Mouse (Mus musculus) gastrocnemius, adult 18-20 months (tissue): ENCODE data around the gene Itpk1. TPM values are rescaled to one million over a fixed set of nuclear protein-coding genes. Genes with fewer than 3 reads are reported as not detected.

ENCODE experiments used
- DNase-seq: peaks from one replicate; pipeline ENCODE4 v3.0.0; 2021; ENCODE audit warnings: low spot score
- microRNA-seq: library from miRNA; unstranded; fragments of <30 nt; microRNA quantifications from one replicate; pipeline ENCODE4 v1.2.0, GENCODE M21; 2021
- total RNA-seq, 2 experiments: library from RNA; stranded (reverse); gene quantifications; 2 replicates each; pipeline ENCODE4 v1.2.3; 2021

The Itpk1 gene
- total RNA-seq, 2 experiments from 2014 or later = 6.5 to 7.4 TPM

DNA sequence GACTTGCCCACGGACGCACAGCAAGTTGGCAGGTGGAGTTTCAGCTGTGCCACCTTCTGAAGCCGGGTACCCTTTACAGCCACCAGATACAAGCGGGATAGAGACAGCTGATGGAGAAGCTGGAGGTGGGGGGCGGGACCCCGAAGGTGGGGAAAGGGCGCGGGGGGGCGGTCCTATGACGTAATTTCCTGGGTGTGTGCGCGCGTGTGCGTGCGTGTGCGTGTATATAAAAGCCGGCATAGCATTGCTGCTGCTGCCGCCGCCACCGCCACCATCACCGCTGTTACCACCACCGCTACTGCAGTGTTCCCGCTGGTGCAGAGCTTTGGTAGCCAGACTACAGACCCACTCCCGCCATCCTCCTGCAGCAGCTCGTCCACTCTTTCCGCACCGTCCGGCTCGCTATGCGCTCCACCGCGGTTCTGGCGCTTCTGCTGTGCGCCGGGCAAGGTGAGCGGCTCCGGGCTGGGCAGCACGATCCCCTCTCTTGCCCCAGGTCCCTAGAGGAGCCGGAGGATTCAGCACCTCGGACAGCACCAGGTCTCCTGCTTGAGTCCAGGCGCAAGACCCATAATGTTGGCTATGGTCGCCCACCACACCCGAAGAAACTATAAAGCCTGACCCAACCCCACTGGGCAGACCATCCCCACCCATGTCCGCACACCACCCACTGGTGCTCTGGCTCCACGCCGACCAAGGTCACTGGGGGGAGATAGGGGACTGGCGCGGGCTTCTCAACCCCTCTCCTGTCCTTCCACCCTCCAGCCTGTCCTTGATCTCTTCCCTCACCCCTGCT lies 149.8 kb downstream of the Itpk1 start, which contains the start of gene Chga:
Gene Chga, plus strand, starts transcription at position 249 of the 796 bp plus-strand sequence.
- DNase-seq = peak; percentile 15

DNA sequence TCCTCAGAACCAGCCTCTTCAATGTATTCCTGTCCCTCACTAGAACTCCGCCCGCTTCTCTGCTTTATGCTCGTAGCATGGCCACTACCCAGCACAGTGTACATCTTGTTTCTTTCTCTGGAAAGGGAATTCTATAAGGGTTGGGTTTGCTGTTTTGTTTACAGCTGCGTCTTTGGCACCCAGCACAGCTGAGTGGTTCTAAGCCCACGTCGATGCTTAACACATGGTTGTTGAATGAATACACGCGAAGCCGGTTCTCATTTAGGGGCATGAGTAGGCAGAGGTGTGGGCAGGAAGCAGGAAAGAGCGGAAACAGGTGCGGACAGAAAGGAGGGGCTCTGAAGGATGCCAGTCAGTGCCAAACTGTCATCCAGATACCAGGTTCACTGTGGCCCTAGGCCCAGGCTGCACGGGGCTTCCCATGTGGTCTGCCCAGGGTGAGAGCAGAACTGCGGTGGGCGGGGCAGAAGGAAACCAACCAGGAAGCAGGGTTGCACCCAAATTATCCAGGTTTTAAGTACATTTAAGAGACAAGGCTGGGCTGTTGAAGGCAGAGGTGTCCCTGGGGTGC lies 150.9 kb downstream of the Itpk1 start:
- DNase-seq = no peak

GRCm38 (mm10) chr12:102552001-102552400 lies 152.7 kb downstream of the Itpk1 start:
- no peak for DNase-seq

DNA sequence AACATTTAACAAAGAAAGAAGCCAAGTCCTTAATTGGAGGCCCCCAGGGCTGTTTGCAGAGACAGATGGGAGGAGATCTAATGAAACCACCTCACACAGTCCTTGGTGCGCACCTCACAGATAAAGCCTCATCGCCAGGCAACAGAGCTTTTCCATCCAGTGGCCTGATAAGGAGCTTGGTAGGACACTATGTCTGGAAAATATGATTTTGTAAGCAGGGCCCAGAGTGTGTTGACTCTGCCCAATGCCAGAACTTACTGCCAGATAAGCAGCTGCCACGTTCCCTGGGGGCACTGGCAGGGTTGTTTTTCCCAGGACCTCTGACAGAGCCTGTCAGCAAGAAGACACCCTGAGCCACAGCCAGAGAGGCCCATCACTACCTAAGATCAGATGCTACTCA lies 153.5 kb downstream of the Itpk1 start:
- no peak for DNase-seq

GRCm38 (mm10) chr12:102550529-102550928 lies 154.2 kb downstream of the Itpk1 start:
- peak; percentile 45 for DNase-seq

GRCm38 (mm10) chr12:102545122-102545521 lies 159.6 kb downstream of the Itpk1 start:
- no peak for DNase-seq

- no peak for DNase-seq
Observed at GRCm38 (mm10) chr12:102541168-102541567, 163.6 kb downstream of the Itpk1 start.

DNA sequence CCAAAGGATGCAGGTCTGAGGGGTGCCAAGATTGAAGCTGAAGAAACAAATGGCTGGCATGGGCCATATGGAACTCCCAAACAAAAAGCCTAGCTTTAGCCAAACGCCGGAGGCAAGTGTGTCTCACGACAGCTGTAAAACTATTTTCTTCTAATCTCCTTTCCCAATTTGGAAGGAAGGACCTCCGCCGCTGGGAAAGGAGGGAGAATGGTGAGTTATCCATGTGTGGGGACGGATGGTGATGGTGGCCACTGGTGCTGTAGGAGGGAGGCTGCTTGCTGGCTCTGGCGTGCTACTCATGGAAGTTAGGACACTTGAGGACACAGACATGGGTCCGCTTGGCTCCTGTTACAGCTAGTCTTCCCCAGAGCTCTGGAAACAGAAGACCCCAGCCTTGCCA lies 164.5 kb downstream of the Itpk1 start:
- no peak for DNase-seq

DNA sequence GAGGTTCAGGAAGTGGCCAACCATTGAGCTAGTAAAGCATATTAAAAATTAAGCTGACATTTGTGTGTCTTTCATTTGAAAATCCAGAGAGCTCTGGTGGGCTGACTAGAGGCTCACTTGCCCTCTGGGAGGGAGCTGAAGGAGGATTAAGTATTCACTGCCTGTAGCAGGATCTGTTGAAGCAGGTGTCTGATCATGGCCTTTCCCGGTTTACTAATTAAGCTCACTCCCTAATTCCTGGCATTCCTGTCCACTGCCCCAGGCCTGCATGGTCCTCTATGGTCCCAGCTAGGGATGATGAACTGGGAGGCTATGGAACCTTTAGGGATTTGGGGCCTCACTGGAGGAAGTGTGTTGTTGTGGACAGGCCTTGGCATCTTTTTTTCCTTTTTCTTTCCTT lies 168.9 kb downstream of the Itpk1 start:
- no peak for DNase-seq

DNA sequence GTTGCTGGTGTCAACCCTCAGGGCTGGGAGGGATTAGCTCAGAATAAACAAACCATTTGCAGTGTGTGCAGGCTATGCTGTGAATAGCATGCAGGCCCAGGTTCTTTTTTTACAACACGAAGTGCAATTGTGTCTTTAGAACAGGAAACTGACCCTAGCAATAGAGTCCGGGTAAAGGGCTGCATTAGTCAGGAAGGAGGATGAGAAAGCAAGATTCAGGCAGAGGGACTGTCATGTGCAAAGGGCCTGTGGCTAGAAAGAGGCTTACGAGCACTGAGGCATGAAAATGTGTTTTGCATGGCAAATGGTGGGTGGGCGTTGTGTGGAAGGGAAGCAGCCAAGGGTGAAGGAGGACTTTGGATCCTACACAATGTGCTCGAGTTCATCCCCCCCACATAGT lies 176.7 kb downstream of the Itpk1 start:
- DNase-seq = no peak

GRCm38 (mm10) chr12:102524760-102525159 lies 180.0 kb downstream of the Itpk1 start:
- peak; percentile 18 for DNase-seq

DNA sequence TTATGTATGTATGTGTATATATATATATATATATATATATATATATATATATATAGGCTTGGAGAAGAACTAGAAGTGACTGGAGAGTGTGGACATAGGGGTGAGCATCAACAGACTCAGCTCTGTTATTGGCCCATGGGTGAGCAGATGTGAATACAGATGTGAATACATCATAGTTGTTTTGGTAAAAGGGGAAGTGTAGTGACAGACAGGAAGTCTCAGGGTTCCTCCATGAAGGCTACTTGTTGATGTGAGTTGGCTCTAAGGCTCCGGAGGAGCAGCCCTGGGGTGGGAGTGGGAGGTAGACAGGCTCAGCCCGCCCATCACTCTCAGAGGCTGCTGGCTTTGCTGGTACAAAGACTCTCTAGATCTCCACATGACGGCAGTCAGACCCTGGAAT lies 180.5 kb downstream of the Itpk1 start:
- DNase-seq = no peak

- peak; percentile 10 for DNase-seq
Observed at GRCm38 (mm10) chr12:102521777-102522319, 182.9 kb downstream of the Itpk1 start.

GRCm38 (mm10) chr12:102519929-102520720 lies 184.6 kb downstream of the Itpk1 start:
- DNase-seq = no peak

Small RNA genes within 50 kb of the gene (microRNA-seq; reads per million reads assigned to microRNA genes)
- gene Mir1936 = not detected

Other genes starting within 250 kb of the Itpk1 start
- 10 to 100 TPM; 29.5 to 31.3 TPM for gene Golga5, start 235.8 kb downstream of the Itpk1 start, total RNA-seq
- gene Chga, start 150.0 kb downstream of the Itpk1 start, total RNA-seq = not detected
- gene Moap1, start 38.7 kb upstream of the Itpk1 start, total RNA-seq = 1 to 10 TPM; 4.2 to 4.5 TPM
- gene Tmem251, start 38.8 kb upstream of the Itpk1 start, total RNA-seq = 1 to 10 TPM; 1.9 to 5.1 TPM
- not detected for gene Gm28051, start 52.8 kb upstream of the Itpk1 start, total RNA-seq
- 1 to 10 TPM; 8.2 to 9.7 TPM for gene Gon7, start 52.9 kb upstream of the Itpk1 start, total RNA-seq
- gene Ubr7, start 53.0 kb upstream of the Itpk1 start, total RNA-seq = 10 to 100 TPM; 14.5 to 14.8 TPM
- 1 to 10 TPM; 2.9 to 3.1 TPM for gene Gm20604, start 53.7 kb upstream of the Itpk1 start, total RNA-seq
- gene Btbd7, start 173.5 kb upstream of the Itpk1 start, total RNA-seq = 10 to 100 TPM; 16.0 to 17.1 TPM
- not detected for gene Cox8c, start 194.4 kb upstream of the Itpk1 start, total RNA-seq
- gene Unc79, start 243.9 kb upstream of the Itpk1 start, total RNA-seq = under 1 TPM; 0.02 to 0.11 TPM